Mouse (Mus musculus) MEL (cell line): Measurements from ENCODE around the gene Ppp2r2c. TPM values are rescaled to one million over a fixed set of nuclear protein-coding genes. Genes with fewer than 3 reads are reported as not detected.

ENCODE experiments used
- DNase-seq: peaks from one replicate; pipeline ENCODE4 v3.0.0; 2011; ENCODE audit warnings: low read depth, low spot score
- H3K27ac ChIP-seq: 2 replicates; pipeline ENCODE4 v1.5.1; 2012; ENCODE audit warnings: low read depth, mild to moderate bottlenecking, control low read depth, low read length, moderate library complexity; ENCODE audit not compliant: control insufficient read depth
- H3K27me3 ChIP-seq, 2 experiments: fragments of 150-350 bp in 1 of 2; sonication (generic) in 1 of 2; 2 replicates each; pipeline ENCODE4 v1.6.1; 2012; ENCODE audit warnings: low read length in 2 of 2, mild to moderate bottlenecking in 2 of 2, improper control_type of control experiment in 1 of 2, moderate library complexity in 1 of 2; ENCODE audit not compliant: insufficient read depth in 2 of 2, control insufficient read depth in 1 of 2
- H3K36me3 ChIP-seq, 2 experiments: 2 replicates each; pipeline ENCODE4 v1.6.1; 2012 to 2014; ENCODE audit warnings: low read length in 2 of 2, improper control_type of control experiment in 1 of 2, inconsistent platforms in 1 of 2, mild to moderate bottlenecking in 1 of 2; ENCODE audit not compliant: insufficient read depth in 2 of 2, control insufficient read depth in 1 of 2
- H3K4me1 ChIP-seq, 2 experiments: fragments of 150-350 bp in 1 of 2; sonication (generic) in 1 of 2; 2 replicates each; pipeline ENCODE4 v1.6.1; 2012; ENCODE audit warnings: low read length in 2 of 2, improper control_type of control experiment in 1 of 2, mild to moderate bottlenecking in 1 of 2; ENCODE audit not compliant: insufficient read depth in 2 of 2, control insufficient read depth in 1 of 2
- H3K4me3 ChIP-seq, 2 experiments: fragments of 150-350 bp in 1 of 2; sonication (generic) in 1 of 2; 2 replicates each; pipeline ENCODE4 v1.5.1; 2012; ENCODE audit warnings: low read depth in 2 of 2, low read length in 2 of 2, mild to moderate bottlenecking in 2 of 2, moderate library complexity in 2 of 2, control low read depth in 1 of 2, improper control_type of control experiment in 1 of 2; ENCODE audit not compliant: control insufficient read depth in 1 of 2, insufficient read depth in 1 of 2
- H3K79me2 ChIP-seq: 2 replicates; pipeline ENCODE4 v1.6.1; 2012; ENCODE audit warnings: mild to moderate bottlenecking, low read length, moderate library complexity; ENCODE audit not compliant: control insufficient read depth, poor library complexity, insufficient read depth
- H3K9ac ChIP-seq: 2 replicates; pipeline ENCODE4 v1.6.1; 2012; ENCODE audit warnings: low read depth, mild to moderate bottlenecking, control low read depth, low read length, moderate library complexity; ENCODE audit not compliant: control insufficient read depth, poor library complexity, severe bottlenecking
- H3K9me3 ChIP-seq: fragments of 150-350 bp; sonication (generic); replicated peaks from 2 replicates; pipeline ENCODE4 v1.6.1; 2012; ENCODE audit warnings: mild to moderate bottlenecking, low read length, improper control_type of control experiment, moderate library complexity; ENCODE audit not compliant: insufficient read depth
- CHD1 ChIP-seq: IDR thresholded peaks from 2 replicates; pipeline ENCODE4 v1.6.1; 2012; ENCODE audit warnings: low read depth, mild to moderate bottlenecking, inconsistent platforms, low read length, improper control_type of control experiment
- CHD2 ChIP-seq: IDR thresholded peaks from 2 replicates; pipeline ENCODE4 v1.6.1; 2011; ENCODE audit warnings: low read length, improper control_type of control experiment
- CTCF ChIP-seq, 3 experiments: IDR thresholded peaks in 2 of 3; conservative IDR thresholded peaks in 1 of 3; 2 replicates each; pipeline ENCODE4 v1.5.1; 2011 to 2012; ENCODE audit warnings: low read length in 3 of 3, low read depth in 2 of 3, mild to moderate bottlenecking in 2 of 3, improper control_type of control experiment in 1 of 3, inconsistent platforms in 1 of 3, mixed read lengths in 1 of 3, moderate library complexity in 1 of 3; ENCODE audit not compliant: control insufficient read depth in 1 of 3, insufficient read depth in 1 of 3, poor library complexity in 1 of 3, severe bottlenecking in 1 of 3
- E2F4 ChIP-seq: IDR thresholded peaks from 2 replicates; pipeline ENCODE4 v1.6.1; 2011; ENCODE audit warnings: low read depth, low read length, improper control_type of control experiment, borderline replicate concordance
- ETS1 ChIP-seq: IDR thresholded peaks from 2 replicates; pipeline ENCODE4 v1.6.1; 2012; ENCODE audit warnings: low read depth, mild to moderate bottlenecking, inconsistent platforms, low read length, improper control_type of control experiment, moderate library complexity
- GABPA ChIP-seq: IDR thresholded peaks from 2 replicates; pipeline ENCODE4 v1.6.1; 2012; ENCODE audit warnings: low read depth, mild to moderate bottlenecking, inconsistent platforms, low read length, improper control_type of control experiment, moderate library complexity
- HCFC1 ChIP-seq: IDR thresholded peaks from 2 replicates; pipeline ENCODE4 v1.6.1; 2012; ENCODE audit warnings: low read depth, mild to moderate bottlenecking, inconsistent platforms, low read length, improper control_type of control experiment, moderate library complexity
- KAT2A ChIP-seq: conservative IDR thresholded peaks from 2 replicates; pipeline ENCODE4 v1.6.1; 2012; ENCODE audit warnings: low read depth, low read length, improper control_type of control experiment, inconsistent platforms
- MAX ChIP-seq: IDR thresholded peaks from 2 replicates; pipeline ENCODE4 v1.6.1; 2011; ENCODE audit warnings: low read length, improper control_type of control experiment
- MAZ ChIP-seq: IDR thresholded peaks from 2 replicates; pipeline ENCODE4 v1.6.1; 2012; ENCODE audit warnings: low read depth, mild to moderate bottlenecking, inconsistent platforms, low read length, improper control_type of control experiment
- NELFE ChIP-seq: IDR thresholded peaks from 2 replicates; pipeline ENCODE4 v1.6.1; 2011; ENCODE audit warnings: low read depth, low read length, improper control_type of control experiment
- NRF1 ChIP-seq: IDR thresholded peaks from 2 replicates; pipeline ENCODE4 v1.6.1; 2014; ENCODE audit warnings: low read depth, mild to moderate bottlenecking, inconsistent platforms, low read length, improper control_type of control experiment, moderate library complexity; ENCODE audit not compliant: poor library complexity, insufficient read depth, severe bottlenecking
- POLR2A ChIP-seq, 2 experiments: IDR thresholded peaks; 2 replicates each; pipeline ENCODE4 v1.6.1; 2011 to 2012; ENCODE audit warnings: low read length in 2 of 2, mild to moderate bottlenecking in 2 of 2, control low read depth in 1 of 2, improper control_type of control experiment in 1 of 2, low read depth in 1 of 2, moderate library complexity in 1 of 2; ENCODE audit not compliant: control insufficient read depth in 1 of 2, insufficient read depth in 1 of 2, poor library complexity in 1 of 2
- POLR2AphosphoS2 ChIP-seq: IDR thresholded peaks from 2 replicates; pipeline ENCODE4 v1.6.1; 2011; ENCODE audit warnings: low read length, improper control_type of control experiment
- POLR2AphosphoS5 ChIP-seq: IDR thresholded peaks from 2 replicates; pipeline ENCODE4 v1.6.1; 2012; ENCODE audit warnings: low read depth, borderline replicate concordance, mild to moderate bottlenecking, inconsistent platforms, low read length, moderate library complexity, mixed read lengths
- RAD21 ChIP-seq: IDR thresholded peaks from 2 replicates; pipeline ENCODE4 v1.6.1; 2011; ENCODE audit warnings: mild to moderate bottlenecking, low read depth, low read length, improper control_type of control experiment
- TCF12 ChIP-seq: IDR thresholded peaks from 2 replicates; pipeline ENCODE4 v1.6.1; 2014; ENCODE audit warnings: low read depth, mild to moderate bottlenecking, inconsistent platforms, low read length, improper control_type of control experiment, moderate library complexity
- USF1 ChIP-seq: IDR thresholded peaks from 2 replicates; pipeline ENCODE4 v1.6.1; 2014; ENCODE audit warnings: low read depth, mild to moderate bottlenecking, inconsistent platforms, low read length, improper control_type of control experiment, moderate library complexity
- USF2 ChIP-seq, 2 experiments: IDR thresholded peaks; 2 replicates each; pipeline ENCODE4 v1.6.1; 2011 to 2012; ENCODE audit warnings: improper control_type of control experiment in 2 of 2, low read length in 2 of 2, borderline replicate concordance in 1 of 2, inconsistent platforms in 1 of 2, low read depth in 1 of 2, mild to moderate bottlenecking in 1 of 2; ENCODE audit not compliant: insufficient read depth in 1 of 2
- ZC3H11A ChIP-seq: IDR thresholded peaks from 2 replicates; pipeline ENCODE4 v1.6.1; 2012; ENCODE audit warnings: low read depth, mild to moderate bottlenecking, inconsistent platforms, low read length, improper control_type of control experiment
- ZNF384 ChIP-seq: IDR thresholded peaks from 2 replicates; pipeline ENCODE4 v1.6.1; 2012; ENCODE audit warnings: low read depth, mild to moderate bottlenecking, inconsistent platforms, low read length, improper control_type of control experiment
- polyA plus RNA-seq, 2 experiments: library from polyadenylated mRNA; stranded (reverse) in 1 of 2; unstranded in 1 of 2; fragments of >175 nt in 1 of 2; fragments of >200 nt in 1 of 2; gene quantifications; 2 replicates each; pipeline versions ENCODE4 v1.2.1 to v1.2.4; 2012; ENCODE audit warnings: low replicate concordance in 2 of 2, low read depth in 1 of 2; ENCODE audit not compliant: insufficient read length in 2 of 2, insufficient read depth in 1 of 2, missing spikeins in 1 of 2
- total RNA-seq: library from RNA; depleted of rRNA; stranded (reverse); fragments of 300-350 nt; gene quantifications from 2 replicates; pipeline ENCODE4 v1.2.3, GENCODE M21; 2012

Ppp2r2c gene
- total and polyA plus RNA-seq, 3 experiments, result not detected

- H3K27me3 ChIP-seq, result no peaks in the 10 kb centered on the region
- no peaks in the 10 kb centered on the region for H3K79me2 ChIP-seq
- no peaks in the 10 kb centered on the region for H3K36me3 ChIP-seq
- H3K9ac ChIP-seq, result no peak overlapping the region
- TF ChIP-seq MAZ, result no peak
- TF ChIP-seq GABPA, result no peak
- TF ChIP-seq E2F4, result no peak
- TF ChIP-seq USF1, result no peak
- TF ChIP-seq USF2 (IDR thresholded peaks at IDR 0.05; ENCODE audit: borderline replicate concordance in 1 of 2, insufficient read depth in 1 of 2, low read depth in 1 of 2, low read length in 2 of 2), result no peak
- no peak for TF ChIP-seq NRF1
- TF ChIP-seq ZNF384, result no peak
- no peak for TF ChIP-seq NELFE
- TF ChIP-seq CTCF (IDR thresholded peaks at IDR 0.05 in 2 of 3, conservative IDR thresholded peaks at IDR 0.05 in 1 of 3; ENCODE audit: control insufficient read depth in 1 of 3, insufficient read depth in 1 of 3, low read depth in 2 of 3, low read length in 3 of 3, poor library complexity in 1 of 3, severe bottlenecking in 1 of 3), result no peak
- TF ChIP-seq POLR2AphosphoS5, result no peak
- no peak for TF ChIP-seq HCFC1
- TF ChIP-seq MAX, result no peak
- TF ChIP-seq, all 39 proteins: peak for 0
- no peak overlapping the region for H3K4me3 ChIP-seq
- H3K9me3 ChIP-seq, result no peaks in the 10 kb centered on the region
- no peaks in the 10 kb centered on the region for H3K4me1 ChIP-seq
- no peak overlapping the region for H3K27ac ChIP-seq
- DNase-seq, result no peak
Observed at GRCm38 (mm10) chr5:36856529-36856928, 11.8 kb upstream of the Ppp2r2c start.

DNA sequence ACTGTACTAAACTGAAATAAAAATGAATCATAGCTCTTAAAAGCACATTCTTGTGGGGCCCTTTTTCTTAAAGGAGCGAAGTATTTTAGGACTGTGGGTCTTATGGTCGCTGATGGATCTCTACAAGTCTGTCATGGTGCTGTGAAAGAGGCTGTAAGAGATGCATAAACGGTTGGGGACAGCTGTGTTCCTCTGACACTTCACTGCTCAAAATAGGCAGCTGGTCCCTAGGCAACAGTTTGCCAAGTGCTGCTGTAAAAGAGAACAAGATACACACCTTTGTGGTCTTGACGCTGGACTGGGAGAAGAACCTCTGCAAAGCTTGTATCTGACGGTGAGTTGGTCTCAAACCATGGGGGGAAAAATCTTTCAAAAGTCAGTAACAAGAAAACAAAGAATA, 10.8 kb upstream of the Ppp2r2c start:
- H3K79me2 ChIP-seq, result no peaks in the 10 kb centered on the region
- no peak overlapping the region for H3K4me3 ChIP-seq
- H3K27me3 ChIP-seq, result no peaks in the 10 kb centered on the region
- no peak for TF ChIP-seq TCF12
- no peak for TF ChIP-seq USF1
- TF ChIP-seq POLR2A (IDR thresholded peaks at IDR 0.05; ENCODE audit: control insufficient read depth in 1 of 2, insufficient read depth in 1 of 2, low read depth in 1 of 2, low read length in 2 of 2, poor library complexity in 1 of 2), result no peak
- TF ChIP-seq CHD1, result no peak
- no peak for TF ChIP-seq HCFC1
- TF ChIP-seq ZC3H11A, result no peak
- TF ChIP-seq ETS1, result no peak
- no peak for TF ChIP-seq KAT2A
- no peak for TF ChIP-seq CHD2
- no peak for TF ChIP-seq MAX
- TF ChIP-seq RAD21, result no peak
- no peak for TF ChIP-seq POLR2AphosphoS2
- no peaks in the 10 kb centered on the region for H3K9me3 ChIP-seq
- H3K36me3 ChIP-seq, result no peaks in the 10 kb centered on the region
- H3K9ac ChIP-seq, result no peak overlapping the region
- no peaks in the 10 kb centered on the region for H3K4me1 ChIP-seq
- no peak for DNase-seq
- no peak overlapping the region for H3K27ac ChIP-seq
